In genomic region chr19:18337819-18338555, GRCm38 (mm10) we compare ENCODE assay signal across 22 mouse cellular contexts.
DNase-seq lines count a peak whose midpoint lies in the region; TF ChIP-seq lines count a peak whose summit lies in the region.
"Had no signal": no experiment of that assay in that cellular context is flagged by ENCODE, and none has a peak within 500 bp of the region (broad histone marks: within the 10 kb centered on the region; RNA-seq: fewer than 3 reads in every experiment).

No protein-coding gene starts in this region.

- no peak overlapping the region for H3K4me2 ChIP-seq in myocyte (ENCODE audit: low read depth)
- H3K4me2 ChIP-seq: embryonic facial prominence, embryonic 12.5 days; forebrain, embryonic 13.5 days; forebrain, embryonic 15.5 days had no signal

- peak; percentile 22 for DNase-seq in gastrocnemius, adult 2 months
- no peak for DNase-seq in gastrocnemius, adult 8-10 months (ENCODE audit: low spot score in 2 of 2)
- DNase-seq in lung, postnatal 36 days, result peak; percentile 10
- DNase-seq in lung, postnatal 10 days, result no peak
- no peak for DNase-seq in left cerebral cortex, adult 8-10 months (ENCODE audit: low spot score in 2 of 2)
- DNase-seq in kidney, adult 18-20 months, result no peak
- DNase-seq: adrenal gland, adult 8-10 months; adrenal gland, postnatal 14 days; adrenal gland, postnatal 36 days; cerebellum, adult 11-12 months; cerebellum, adult 2 months; cerebellum, adult 9-10 months; cerebellum, postnatal 10 days; cerebellum, postnatal 25 days had no signal

- no peak for TF ChIP-seq CTCF in gastrocnemius, adult 2 months (IDR thresholded peaks at IDR 0.05)

- peak overlapping the region; percentile 46; the same call in 1 of the 2 replicates for H3K27ac ChIP-seq in gastrocnemius, adult 2 months
- H3K27ac ChIP-seq: embryonic facial prominence, embryonic 10.5 days; embryonic facial prominence, embryonic 12.5 days; forebrain, embryonic 13.5 days; forebrain, embryonic 15.5 days had no signal

- H3K79me2 ChIP-seq in myocyte (ENCODE audit: control insufficient read depth, insufficient read depth), result no peaks in the 10 kb centered on the region

- no peaks in the 10 kb centered on the region for H3K36me3 ChIP-seq in myocyte (ENCODE audit: control insufficient read depth, insufficient read depth)
- H3K36me3 ChIP-seq: embryonic facial prominence, embryonic 10.5 days; embryonic facial prominence, embryonic 12.5 days; forebrain, embryonic 15.5 days; G1E had no signal

- no peak overlapping the region for H3K4me3 ChIP-seq in gastrocnemius, adult 2 months
- no peak overlapping the region for H3K4me3 ChIP-seq in myocyte
- H3K4me3 ChIP-seq: embryonic facial prominence, embryonic 10.5 days; embryonic facial prominence, embryonic 12.5 days; forebrain, embryonic 13.5 days; forebrain, embryonic 15.5 days had no signal

- intact Hi-C loops in gastrocnemius, adult 2 months (cut with DNase I), result no loop called here

- no peak overlapping the region for H3ac ChIP-seq in myocyte (ENCODE audit: control insufficient read depth, insufficient read length)

- no peaks in the 10 kb centered on the region for H3K27me3 ChIP-seq in myocyte (ENCODE audit: control insufficient read depth, insufficient read depth, insufficient read length)
- H3K27me3 ChIP-seq: CH12.LX; embryonic facial prominence, embryonic 12.5 days; forebrain, embryonic 13.5 days; forebrain, embryonic 15.5 days; Patski had no signal

- TF ChIP-seq POLR2A in myocyte (IDR thresholded peaks at IDR 0.05; ENCODE audit: insufficient read length, low read depth), result no peak

TF ChIP-seq in myocyte, 11 proteins besides CTCF, POLR2A, EP300 and RAD21:
- no peak for TF ChIP-seq POLR2AphosphoS2 (IDR thresholded peaks at IDR 0.05; ENCODE audit: insufficient read length, low read depth)
- TF ChIP-seq CEBPB (IDR thresholded peaks at IDR 0.05; ENCODE audit: insufficient read depth, poor library complexity, severe bottlenecking), result 0 out of 2 replicates have a peak, but pooled peaks have one; percentile 42

Comparison
In these comparisons a context has a peak if more than half of its experiments do, and no peak if none do; other contexts are left out.
1. DNase-seq: peak in gastrocnemius, adult 2 months (single experiment) and lung, postnatal 36 days (single experiment); none in gastrocnemius, adult 8-10 months (0 of 2), lung, postnatal 10 days (single experiment), left cerebral cortex, adult 8-10 months (0 of 2) and kidney, adult 18-20 months (single experiment).